Mouse (Mus musculus) heart, adult 2 months (tissue): ENCODE data around the gene Dlst. TPM values are rescaled to one million over a fixed set of nuclear protein-coding genes. Genes with fewer than 3 reads are reported as not detected.

ENCODE experiments used
- DNase-seq, 2 experiments: peaks; one replicate each; pipeline ENCODE4 v3.0.0; 2021
- H3K27ac ChIP-seq: fragments of 200-600 bp; 2 replicates; pipeline ENCODE4 v1.8.1; 2022
- H3K27me3 ChIP-seq: fragments of 200-500 bp; 2 replicates; pipeline ENCODE4 v1.6.1; 2012; ENCODE audit warnings: mild to moderate bottlenecking, low read length, inconsistent platforms, mixed read lengths; ENCODE audit not compliant: control insufficient read depth, insufficient read depth
- H3K36me3 ChIP-seq: fragments of 200-500 bp; 2 replicates; pipeline ENCODE4 v1.6.1; 2012; ENCODE audit warnings: low read length, inconsistent platforms; ENCODE audit not compliant: control insufficient read depth, insufficient read depth
- H3K4me1 ChIP-seq: fragments of 200-500 bp; 2 replicates; pipeline ENCODE4 v1.6.1; 2011; ENCODE audit warnings: low read length; ENCODE audit not compliant: control insufficient read depth, insufficient read depth
- H3K4me3 ChIP-seq: fragments of 200-600 bp; 2 replicates; pipeline ENCODE4 v1.8.1; 2022
- H3K79me2 ChIP-seq: fragments of 200-500 bp; replicated peaks from 2 replicates; pipeline ENCODE4 v1.6.1; 2012; ENCODE audit warnings: mild to moderate bottlenecking, inconsistent platforms, low read length, moderate library complexity, mixed read lengths; ENCODE audit not compliant: control insufficient read depth, insufficient read depth
- H3K9ac ChIP-seq: fragments of 200-500 bp; 2 replicates; pipeline ENCODE4 v1.6.1; 2012; ENCODE audit warnings: low read depth, mild to moderate bottlenecking, control low read depth, inconsistent platforms, low read length, mixed read lengths
- CTCF ChIP-seq: fragments of 200-600 bp; IDR thresholded peaks from 2 replicates; pipeline ENCODE4 v1.8.1; 2022; ENCODE audit warnings: antibody characterized with exemption, mild to moderate bottlenecking, moderate library complexity
- EP300 ChIP-seq: fragments of 200-500 bp; IDR thresholded peaks from 2 replicates; pipeline ENCODE4 v1.6.1; 2011; ENCODE audit warnings: low read depth, low read length, control low read depth; ENCODE audit not compliant: insufficient read depth
- POLR2A ChIP-seq: fragments of 200-500 bp; IDR thresholded peaks from 2 replicates; pipeline ENCODE4 v1.6.1; 2011; ENCODE audit warnings: mild to moderate bottlenecking, low read depth, low read length, control low read depth; ENCODE audit not compliant: insufficient read depth
- WGBS: fragments of 180-500 bp; shearing (Covaris S2); methylation state at CpG from one replicate; pipeline ENCODE4 v1.1.7; 2018; 5-methylcytosine and 5-hydroxymethylcytosine counted together
- intact Hi-C: fragments of 180-260 bp; cut with DNase I; formaldehyde crosslinking; loops from one replicate; pipeline ENCODE4 v1.15.1; 2025
- polyA plus RNA-seq: library from polyadenylated mRNA; depleted of rRNA; stranded (reverse); fragments of >200 nt; gene quantifications from 2 replicates; pipeline ENCODE4 v1.2.3, GENCODE M21; 2012
- total RNA-seq, 2 experiments: library from RNA; stranded (reverse); gene quantifications; 2 replicates each; pipeline ENCODE4 v1.2.3; 2021

The Dlst gene
- total and polyA plus RNA-seq, 3 experiments, result 423 to 715 (median 668) TPM

- H3K9ac ChIP-seq, result 0 out of 2 replicates have a peak overlapping the region, but pooled peaks have one; percentile 0
- H3K27ac ChIP-seq, result no peak overlapping the region
- intact Hi-C loops, result no loop called here
- 58% methylated on average over 16 of the region's 16 CpGs for WGBS
- TF ChIP-seq EP300 (no peak), CTCF (no peak), POLR2A (no peak)
- no peaks in the 10 kb centered on the region for H3K79me2 ChIP-seq
- no peaks in the 10 kb centered on the region for H3K36me3 ChIP-seq
- H3K27me3 ChIP-seq, result no peaks in the 10 kb centered on the region
- DNase-seq, result peak in 1 of 2 experiments; percentile 33
- H3K4me1 ChIP-seq, result peaks cover 12% of the 10 kb centered on the region
- peak overlapping the region; percentile 26; the same call in 1 of the 2 replicates for H3K4me3 ChIP-seq
These were observed 64.5 kb downstream of the Dlst start for GRCm38 (mm10) chr12:85175087-85175675.

DNA sequence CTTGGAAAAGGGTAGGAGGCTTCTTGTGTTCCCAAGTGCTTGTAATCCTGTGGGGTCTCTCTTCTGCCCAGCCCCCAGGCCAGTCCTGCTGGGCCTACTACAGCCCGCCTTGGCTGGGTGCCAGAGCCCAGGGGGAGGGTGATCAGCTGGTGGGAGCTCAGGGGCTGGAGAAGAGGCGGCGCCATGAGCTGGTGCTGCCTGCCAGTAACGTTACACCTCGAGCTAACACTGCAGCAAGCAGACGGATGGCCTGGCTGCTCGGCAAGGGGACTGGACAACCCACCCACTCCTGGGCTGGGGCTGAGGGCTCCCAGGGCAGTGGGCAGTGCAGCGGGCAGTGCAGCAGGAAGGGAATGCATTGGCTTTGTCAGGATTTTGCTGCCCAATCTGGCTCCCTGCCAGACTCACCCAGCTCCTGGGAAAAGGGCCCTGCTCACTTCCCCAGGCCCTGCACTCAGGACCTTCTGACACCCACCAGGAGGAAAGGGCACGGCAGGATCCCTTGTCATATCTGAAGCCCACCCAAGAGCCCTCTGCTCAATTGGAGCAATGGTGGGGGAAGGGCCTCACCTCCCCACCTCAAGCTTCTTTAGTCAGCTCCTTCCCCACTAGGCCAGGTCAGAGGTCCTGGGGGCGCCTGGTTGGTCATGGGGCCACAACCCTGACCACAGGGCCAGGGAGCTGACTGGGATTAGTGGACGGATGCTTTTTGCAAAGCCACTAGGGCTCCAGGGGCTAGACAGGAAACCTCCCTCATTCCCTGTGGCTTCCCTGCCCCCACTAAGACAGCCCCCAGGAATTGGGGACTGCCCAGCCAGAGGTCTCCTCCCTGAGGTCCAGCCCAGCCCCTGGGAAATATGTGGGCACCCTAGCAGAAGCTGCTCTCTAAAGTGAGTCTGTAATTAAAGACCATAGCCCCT lies 65.6 kb downstream of the Dlst start:
- Histone ChIP-seq H3K9ac (peak overlapping the region; percentile 66), H3K4me1 (peaks cover 5% of the 10 kb centered on the region), H3K36me3 (no peaks in the 10 kb centered on the region), H3K79me2 (no peaks in the 10 kb centered on the region), H3K27ac (peak overlapping the region; percentile 51), H3K27me3 (no peaks in the 10 kb centered on the region), H3K4me3 (peak overlapping the region; percentile 26)
- intact Hi-C loops, result no loop called here
- DNase-seq, result peak in 1 of 2 experiments; percentile 59
- TF ChIP-seq EP300, result no peak
- no peak for TF ChIP-seq POLR2A
- no peak for TF ChIP-seq CTCF
- 61% methylated on average over 11 of the region's 11 CpGs for WGBS

GRCm38 (mm10) chr12:85176846-85177523 lies 66.4 kb downstream of the Dlst start:
- H3K79me2 ChIP-seq, result no peaks in the 10 kb centered on the region
- peaks cover 5% of the 10 kb centered on the region for H3K4me1 ChIP-seq
- H3K36me3 ChIP-seq, result no peaks in the 10 kb centered on the region
- peak overlapping the region; percentile 51 for H3K27ac ChIP-seq
- 0 out of 2 replicates have a peak, but pooled peaks have one; percentile 6 for TF ChIP-seq EP300
- TF ChIP-seq CTCF, result no peak
- peak; percentile 75 for TF ChIP-seq POLR2A
- peak overlapping the region; percentile 49 for H3K4me3 ChIP-seq
- DNase-seq, result peak; percentile 70 to 75
- intact Hi-C loops, result no loop called here
- H3K27me3 ChIP-seq, result no peaks in the 10 kb centered on the region
- 10% methylated on average over 32 of the region's 32 CpGs for WGBS
- H3K9ac ChIP-seq, result peak overlapping the region; percentile 66

DNA sequence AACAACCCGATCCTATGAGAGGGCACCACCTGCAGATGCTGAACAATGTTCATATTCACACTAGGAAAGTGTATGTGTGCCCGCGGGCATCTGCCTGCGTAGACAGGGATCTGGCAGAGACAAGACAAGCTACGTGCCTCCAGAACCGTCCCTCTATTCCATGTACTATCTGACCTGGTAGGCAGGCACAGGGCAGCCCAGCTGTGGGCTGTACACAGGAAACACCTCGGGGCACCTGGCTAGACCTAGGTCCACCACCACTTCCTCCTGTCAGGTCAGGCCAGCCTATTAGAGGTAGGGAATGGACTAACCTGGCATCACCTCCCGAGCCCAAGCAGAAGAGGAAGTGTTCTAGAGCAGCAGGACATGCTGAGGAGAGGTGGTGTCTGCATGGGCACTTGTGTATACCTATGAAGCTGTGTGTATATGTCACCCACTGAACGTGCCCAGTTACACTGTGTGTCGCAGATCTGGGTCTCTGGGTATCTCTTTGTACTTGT lies 67.2 kb downstream of the Dlst start, which contains the start of gene Pgf:
Gene Pgf, minus strand, starts transcription at position 51 of the 500 bp plus-strand sequence.
- TF ChIP-seq POLR2A, result no peak
- no peak for TF ChIP-seq CTCF
- TF ChIP-seq EP300, result no peak
- Histone ChIP-seq H3K36me3 (no peaks in the 10 kb centered on the region), H3K4me1 (peaks cover 5% of the 10 kb centered on the region), H3K79me2 (no peaks in the 10 kb centered on the region), H3K9ac (peak within 1 kb of the TSS; percentile 66), H3K4me3 (peak within 1 kb of the TSS; percentile 49), H3K27ac (peak within 1 kb of the TSS; percentile 51), H3K27me3 (no peaks in the 10 kb centered on the region)
- WGBS, result 85% methylated on average over 10 of the region's 10 CpGs
- DNase-seq, result no peak
- intact Hi-C loops, result loop anchor here (2.0 kb wide), 1 partner anchor 35 kb away; no protein-coding TSS in a partner anchor

- intact Hi-C loops, result loop anchor here (2.0 kb wide), 1 partner anchor 35 kb away; no protein-coding TSS in a partner anchor
- H3K27ac ChIP-seq, result no peak overlapping the region
- no peak overlapping the region for H3K9ac ChIP-seq
- peaks cover 5% of the 10 kb centered on the region; the same call in 1 of the 2 replicates for H3K4me1 ChIP-seq
- no peaks in the 10 kb centered on the region for H3K79me2 ChIP-seq
- DNase-seq, result no peak
- no peak overlapping the region for H3K4me3 ChIP-seq
- WGBS, result 88% methylated on average over 2 of the region's 2 CpGs
- no peak for TF ChIP-seq POLR2A
- no peak for TF ChIP-seq CTCF
- no peak for TF ChIP-seq EP300
- H3K27me3 ChIP-seq, result no peaks in the 10 kb centered on the region
- H3K36me3 ChIP-seq, result no peaks in the 10 kb centered on the region
These were observed 67.7 kb downstream of the Dlst start for GRCm38 (mm10) chr12:85178294-85178693.
